Mouse (Mus musculus): ENCODE measurements at regions not wholly inside any gene's neighbourhood (a gene's known extent, or its start where the extent isn't known, plus 50 kb on each side); places are given as distances from the start of the nearest gene placed in this dataset.

- Histone ChIP-seq H3K4me1 (no peaks in the 10 kb centered on the region), H3K9me3 (replicated peaks) (no peaks in the 10 kb centered on the region), H3K27me3 (replicated peaks) (no peaks in the 10 kb centered on the region), H3K4me3 (no peak overlapping the region), H3K4me2 (no peak overlapping the region), H3K36me3 (no peaks in the 10 kb centered on the region), H3K9ac (no peak overlapping the region), H3K27ac (no peak overlapping the region)
- 52% methylated on average over 2 of the region's 2 CpGs for WGBS (ENCODE audit: insufficient replicate concordance)
- ATAC-seq, result no peak
These were observed 621.1 kb downstream of the Nova1 start for GRCm38 (mm10) chr12:46197482-46198101.

DNA sequence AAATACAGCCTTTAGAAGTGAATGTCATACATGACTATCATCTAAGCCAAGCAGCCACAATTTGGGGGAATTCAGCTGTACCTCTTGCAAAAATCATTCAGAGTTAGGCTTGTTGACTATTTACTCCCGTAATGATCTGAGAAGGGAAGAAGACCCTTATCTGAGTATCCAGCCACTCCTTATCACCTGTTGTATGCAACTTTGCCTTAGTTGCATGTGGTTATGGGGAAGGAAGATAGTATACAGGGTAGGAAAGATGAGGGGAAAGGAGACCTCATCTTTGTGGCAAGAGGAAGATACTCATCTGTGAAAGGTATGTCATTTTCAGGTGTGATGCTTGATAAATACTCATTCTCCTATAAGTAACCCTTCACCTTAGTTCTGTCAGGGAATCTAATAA is 624.6 kb downstream of the Nova1 start:
- H3K27me3 ChIP-seq (replicated peaks), result no peaks in the 10 kb centered on the region
- H3K9ac ChIP-seq, result no peak overlapping the region
- no peak overlapping the region for H3K4me2 ChIP-seq
- H3K4me3 ChIP-seq, result no peak overlapping the region
- WGBS (ENCODE audit: insufficient replicate concordance), result 58% methylated on average over 1 of the region's 1 CpGs
- no peak for ATAC-seq
- H3K36me3 ChIP-seq, result no peaks in the 10 kb centered on the region
- H3K4me1 ChIP-seq, result no peaks in the 10 kb centered on the region
- no peaks in the 10 kb centered on the region for H3K9me3 ChIP-seq (replicated peaks)
- no peak overlapping the region for H3K27ac ChIP-seq

Measured in liver, embryonic 12.5 days (tissue).